Mouse (Mus musculus): ENCODE data around the gene Spsb4. TPM values are rescaled to one million over a fixed set of nuclear protein-coding genes. Genes with fewer than 3 reads are reported as not detected.
A peak's percentile ranks its signal among the peaks of the same experiment; 100 is the strongest.

Spsb4 gene
- polyA plus RNA-seq, 1 experiment: 0.78 TPM

- no peaks in the 10 kb centered on the region for H3K79me2 ChIP-seq (ENCODE audit: control insufficient read depth, insufficient read depth)
- TF ChIP-seq MAX (IDR thresholded peaks at IDR 0.05; ENCODE audit: low read depth): no peak
- no peak for TF ChIP-seq REST (IDR thresholded peaks at IDR 0.05; ENCODE audit: insufficient read depth, insufficient read length)
- no peak for TF ChIP-seq MYOG (IDR thresholded peaks at IDR 0.05; ENCODE audit: control insufficient read depth in 1 of 3, insufficient read depth in 1 of 3, insufficient read length in 2 of 3, low read depth in 2 of 3)
- TF ChIP-seq TCF3 (IDR thresholded peaks at IDR 0.05; ENCODE audit: insufficient read length, low read depth): no peak
- no peak for TF ChIP-seq POLR2A (IDR thresholded peaks at IDR 0.05; ENCODE audit: insufficient read length, low read depth)
- no peak for TF ChIP-seq SRF (IDR thresholded peaks at IDR 0.05; ENCODE audit: control insufficient read depth, insufficient read length, low read depth)
- TF ChIP-seq CEBPB (IDR thresholded peaks at IDR 0.05; ENCODE audit: insufficient read depth, poor library complexity, severe bottlenecking): no peak
- no peak for TF ChIP-seq POLR2AphosphoS2 (IDR thresholded peaks at IDR 0.05; ENCODE audit: insufficient read length, low read depth)
- TF ChIP-seq E2F4 (IDR thresholded peaks at IDR 0.05; ENCODE audit: insufficient read depth): no peak
- TF ChIP-seq MYOD1 (IDR thresholded peaks at IDR 0.05; ENCODE audit: control insufficient read depth in 1 of 3, insufficient read length in 2 of 3, low read depth in 2 of 3): no peak
- no peak for TF ChIP-seq TCF12 (IDR thresholded peaks at IDR 0.05; ENCODE audit: insufficient read depth, poor library complexity, severe bottlenecking)
- no peak for TF ChIP-seq USF1 (IDR thresholded peaks at IDR 0.05; ENCODE audit: low read depth)
- no peak overlapping the region for H3K4me2 ChIP-seq (ENCODE audit: low read depth)
- H3ac ChIP-seq (ENCODE audit: control insufficient read depth, insufficient read length): no peak overlapping the region
- no peaks in the 10 kb centered on the region for H3K27me3 ChIP-seq (ENCODE audit: control insufficient read depth, insufficient read depth, insufficient read length)
- H3K4me3 ChIP-seq: no peak overlapping the region
- no peaks in the 10 kb centered on the region for H3K36me3 ChIP-seq (ENCODE audit: control insufficient read depth, insufficient read depth)
Measured at GRCm38 (mm10) chr9:96899717-96900116, 118.9 kb downstream of the Spsb4 start.

GRCm38 (mm10) chr9:96899004-96899403 lies 119.6 kb downstream of the Spsb4 start:
- no peaks in the 10 kb centered on the region for H3K27me3 ChIP-seq (ENCODE audit: control insufficient read depth, insufficient read depth, insufficient read length)
- H3K36me3 ChIP-seq (ENCODE audit: control insufficient read depth, insufficient read depth): no peaks in the 10 kb centered on the region
- H3ac ChIP-seq (ENCODE audit: control insufficient read depth, insufficient read length): no peak overlapping the region
- TF ChIP-seq POLR2AphosphoS2 (IDR thresholded peaks at IDR 0.05; ENCODE audit: insufficient read length, low read depth) (no peak), USF1 (IDR thresholded peaks at IDR 0.05; ENCODE audit: low read depth) (no peak), CEBPB (IDR thresholded peaks at IDR 0.05; ENCODE audit: insufficient read depth, poor library complexity, severe bottlenecking) (peak; percentile 52; the same call in 1 of the 2 replicates), MYOD1 (IDR thresholded peaks at IDR 0.05; ENCODE audit: control insufficient read depth in 1 of 3, insufficient read length in 2 of 3, low read depth in 2 of 3) (peak in 1 of 3 experiments; percentile 57)
- H3K79me2 ChIP-seq (ENCODE audit: control insufficient read depth, insufficient read depth): no peaks in the 10 kb centered on the region
- peak overlapping the region; percentile 10 for H3K4me2 ChIP-seq (ENCODE audit: low read depth)
- H3K4me3 ChIP-seq: no peak overlapping the region

- Histone ChIP-seq H3ac (ENCODE audit: control insufficient read depth, insufficient read length) (no peak overlapping the region), H3K4me3 (no peak overlapping the region), H3K27me3 (ENCODE audit: control insufficient read depth, insufficient read depth, insufficient read length) (no peaks in the 10 kb centered on the region), H3K79me2 (ENCODE audit: control insufficient read depth, insufficient read depth) (no peaks in the 10 kb centered on the region), H3K36me3 (ENCODE audit: control insufficient read depth, insufficient read depth) (no peaks in the 10 kb centered on the region), H3K4me2 (ENCODE audit: low read depth) (no peak overlapping the region)
- TF ChIP-seq REST (IDR thresholded peaks at IDR 0.05; ENCODE audit: insufficient read depth, insufficient read length): no peak
- no peak for TF ChIP-seq CEBPB (IDR thresholded peaks at IDR 0.05; ENCODE audit: insufficient read depth, poor library complexity, severe bottlenecking)
- no peak for TF ChIP-seq TCF3 (IDR thresholded peaks at IDR 0.05; ENCODE audit: insufficient read length, low read depth)
- no peak for TF ChIP-seq E2F4 (IDR thresholded peaks at IDR 0.05; ENCODE audit: insufficient read depth)
- no peak for TF ChIP-seq POLR2AphosphoS2 (IDR thresholded peaks at IDR 0.05; ENCODE audit: insufficient read length, low read depth)
Measured at GRCm38 (mm10) chr9:96896690-96897089, 122.0 kb downstream of the Spsb4 start.

- H3K27me3 ChIP-seq (ENCODE audit: control insufficient read depth, insufficient read depth, insufficient read length): no peaks in the 10 kb centered on the region
- H3ac ChIP-seq (ENCODE audit: control insufficient read depth, insufficient read length): no peak overlapping the region
- 0 out of 2 replicates have a peak, but pooled peaks have one; percentile 4 for TF ChIP-seq CEBPB (IDR thresholded peaks at IDR 0.05; ENCODE audit: insufficient read depth, poor library complexity, severe bottlenecking)
- TF ChIP-seq POLR2A (IDR thresholded peaks at IDR 0.05; ENCODE audit: insufficient read length, low read depth): no peak
- no peak for TF ChIP-seq TCF12 (IDR thresholded peaks at IDR 0.05; ENCODE audit: insufficient read depth, poor library complexity, severe bottlenecking)
- no peak overlapping the region for H3K4me3 ChIP-seq
- no peaks in the 10 kb centered on the region for H3K36me3 ChIP-seq (ENCODE audit: control insufficient read depth, insufficient read depth)
- H3K4me2 ChIP-seq (ENCODE audit: low read depth): no peak overlapping the region
- H3K79me2 ChIP-seq (ENCODE audit: control insufficient read depth, insufficient read depth): no peaks in the 10 kb centered on the region
Measured at GRCm38 (mm10) chr9:96893582-96893981, 125.1 kb downstream of the Spsb4 start.

Other genes starting within 250 kb of the Spsb4 start
- 3.1 TPM for gene Pxylp1, start 126.2 kb downstream of the Spsb4 start, polyA plus RNA-seq (2012; fragmentation: generic; extraction: Trizol)
- gene Slc25a36, start 92.3 kb upstream of the Spsb4 start, polyA plus RNA-seq (2012; fragmentation: generic; extraction: Trizol): 6.5 TPM